Mouse (Mus musculus) CD4-positive naive resting alpha-beta T cell, adult 76 days (primary cell): ENCODE results near the gene Elovl6. TPM values are rescaled to one million over a fixed set of nuclear protein-coding genes. Genes with fewer than 3 reads are reported as not detected.

Experiments
- total RNA-seq: library from RNA; stranded (reverse); gene quantifications from one replicate; pipeline ENCODE4 v1.2.4, GENCODE M21; 2023

The Elovl6 gene
- total RNA-seq = 6.2 TPM

GRCm38 (mm10) chr3:129532180-129532864 is at the start of gene Elovl6:
Elovl6 (plus strand) TSS chr3:129532355.

Other genes with a start within 250 kb of the Elovl6 start
- not detected for gene Enpep, start 199.6 kb upstream of the Elovl6 start, total RNA-seq
- 3.9 TPM for gene Egf, start 223.0 kb downstream of the Elovl6 start, total RNA-seq